Mouse (Mus musculus) effector memory CD4-positive, alpha-beta T cell, adult 5 months (primary cell): ENCODE results near the gene Kdelc2. TPM values are rescaled to one million over a fixed set of nuclear protein-coding genes. Genes with fewer than 3 reads are reported as not detected.

ENCODE experiments used
- polyA plus RNA-seq: library from polyadenylated mRNA; unstranded; fragments of 100-300 nt; shearing (Covaris generic); gene quantifications from one replicate; pipeline ENCODE4 v1.2.1, GENCODE M21; 2017

The Kdelc2 gene
- 1.6 TPM for polyA plus RNA-seq

DNA sequence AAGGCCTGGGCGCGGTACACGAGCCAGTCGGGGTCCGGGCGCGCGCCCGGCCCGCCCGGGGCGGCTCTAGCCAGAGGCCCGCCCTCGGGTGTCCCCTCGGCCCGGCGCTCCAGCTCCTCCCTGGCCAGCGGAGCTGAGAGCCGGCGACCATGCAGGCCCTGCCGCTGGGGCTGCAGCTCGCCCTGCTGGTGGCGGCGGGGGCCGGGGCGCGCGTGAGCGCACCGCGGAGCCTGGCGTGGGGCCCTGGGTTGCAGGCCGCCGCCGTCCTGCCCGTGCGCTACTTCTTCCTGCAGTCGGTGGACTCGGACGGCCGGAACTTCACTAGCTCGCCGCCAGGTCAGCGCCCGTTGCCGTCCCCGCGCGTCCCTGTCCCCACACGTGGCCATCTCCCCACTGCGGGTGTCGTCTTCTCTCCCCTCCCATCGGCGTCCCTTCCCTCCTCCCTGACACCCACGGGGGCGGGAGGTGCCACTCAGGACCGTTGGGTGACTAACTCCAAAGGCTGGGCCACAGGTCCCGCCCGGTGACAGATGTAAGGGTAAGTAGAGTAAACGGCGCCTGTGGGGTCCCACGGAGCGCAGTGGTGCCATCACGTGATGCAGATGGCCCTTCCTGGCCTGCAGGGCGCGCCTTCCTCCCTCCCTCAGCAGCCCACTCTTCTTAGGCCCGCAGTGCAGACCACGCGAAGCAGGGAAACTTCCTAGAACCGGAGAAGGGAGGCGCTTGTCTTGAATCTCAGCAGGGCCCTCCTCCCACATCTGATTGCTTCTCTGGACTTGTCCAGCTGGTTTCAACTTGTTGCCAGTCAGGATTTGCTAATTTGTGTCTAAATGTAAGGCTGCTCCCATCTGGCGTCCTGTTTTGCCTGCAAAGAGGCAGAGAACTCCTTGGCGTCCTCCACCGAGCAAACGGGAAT is at the start of gene Kdelc2:
Gene Kdelc2 (plus strand): TSS at position 75 of the 916 bp plus-strand sequence.

DNA sequence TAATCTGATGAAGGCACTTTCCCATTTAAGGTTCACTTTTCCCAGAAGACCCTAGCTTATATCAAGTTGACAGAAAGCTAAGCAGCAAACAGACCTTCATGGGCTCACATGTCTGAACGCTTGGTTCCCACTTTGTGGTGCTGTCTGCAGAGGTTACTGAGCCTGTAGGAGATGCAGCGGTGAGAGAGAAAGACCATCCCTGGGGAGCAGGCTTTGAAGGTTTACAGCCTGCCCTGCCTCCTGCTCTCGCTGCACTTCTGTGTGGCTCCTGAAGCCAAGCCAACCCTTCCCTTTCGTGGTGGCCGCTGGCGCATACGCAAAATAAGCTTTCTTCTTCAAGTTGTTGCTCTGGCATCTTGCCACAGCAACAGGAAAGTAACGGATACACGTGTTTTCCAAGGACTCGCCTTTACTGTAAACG is 18.5 kb downstream of the Kdelc2 start, which contains the start of gene 4930550C14Rik:
Gene 4930550C14Rik (plus strand): TSS at position 35 of the 421 bp plus-strand sequence.

Other genes with a start within 250 kb of the Kdelc2 start
- gene Ddx10, start 136.0 kb upstream of the Kdelc2 start, polyA plus RNA-seq: 56.0 TPM
- 0.79 TPM for gene Exph5, start 82.4 kb upstream of the Kdelc2 start, polyA plus RNA-seq
- gene 4930550C14Rik, start 18.3 kb downstream of the Kdelc2 start, polyA plus RNA-seq: 0.51 TPM
- 22.6 TPM for gene Atm, start 152.7 kb downstream of the Kdelc2 start, polyA plus RNA-seq
- 19.3 TPM for gene Npat, start 153.0 kb downstream of the Kdelc2 start, polyA plus RNA-seq
- 50.9 TPM for gene Acat1, start 226.4 kb downstream of the Kdelc2 start, polyA plus RNA-seq